Mouse (Mus musculus): ENCODE data around the gene Casq2. TPM values are rescaled to one million over a fixed set of nuclear protein-coding genes. Genes with fewer than 3 reads are reported as not detected.

Casq2 gene
- polyA plus RNA-seq, 1 experiment: 6.3 TPM

DNA sequence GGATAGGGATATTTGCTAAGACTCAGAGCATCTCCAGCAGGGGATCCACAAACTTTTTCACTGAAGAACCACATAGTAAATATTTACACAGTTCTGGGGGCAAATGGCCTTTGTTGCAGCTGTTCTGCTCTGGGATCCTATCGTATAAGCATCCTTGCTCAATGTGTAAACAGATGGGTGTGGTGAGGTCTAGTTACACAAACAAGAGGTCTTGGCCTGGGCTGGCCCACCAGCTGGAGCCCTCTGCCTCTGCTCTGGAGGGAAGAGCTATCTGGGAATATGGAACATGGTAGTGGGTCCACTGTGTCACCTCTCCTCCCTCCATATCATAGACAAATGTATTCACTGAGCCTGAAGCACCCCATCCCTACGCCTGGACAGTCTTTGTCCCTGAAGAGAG lies 40.9 kb downstream of the Casq2 start:
- DNase-seq (ENCODE audit: low read depth, low spot score): no peak
- WGBS: 65% methylated on average over 2 of the region's 2 CpGs

DNA sequence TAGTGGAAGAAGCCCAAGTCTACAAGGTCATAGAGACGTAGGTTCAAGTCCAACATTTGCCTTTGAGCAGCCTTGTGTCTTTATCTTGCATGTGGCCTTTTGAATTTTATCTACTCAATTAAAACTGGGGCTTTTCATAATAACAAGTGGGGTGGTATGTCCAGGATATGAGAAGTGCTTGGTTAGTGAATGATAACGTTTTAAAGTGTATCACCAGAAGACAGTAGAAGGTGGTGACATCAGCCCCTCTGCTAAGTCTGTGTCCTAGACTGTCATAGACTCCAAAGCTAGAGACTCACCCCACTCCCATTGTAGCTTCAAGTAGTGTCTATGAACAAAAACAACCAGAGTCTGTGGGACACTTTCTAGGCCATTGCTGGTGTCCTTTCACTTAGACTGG lies 42.0 kb downstream of the Casq2 start:
- WGBS: 87% methylated on average over 2 of the region's 2 CpGs
- DNase-seq (ENCODE audit: low read depth, low spot score): no peak

DNA sequence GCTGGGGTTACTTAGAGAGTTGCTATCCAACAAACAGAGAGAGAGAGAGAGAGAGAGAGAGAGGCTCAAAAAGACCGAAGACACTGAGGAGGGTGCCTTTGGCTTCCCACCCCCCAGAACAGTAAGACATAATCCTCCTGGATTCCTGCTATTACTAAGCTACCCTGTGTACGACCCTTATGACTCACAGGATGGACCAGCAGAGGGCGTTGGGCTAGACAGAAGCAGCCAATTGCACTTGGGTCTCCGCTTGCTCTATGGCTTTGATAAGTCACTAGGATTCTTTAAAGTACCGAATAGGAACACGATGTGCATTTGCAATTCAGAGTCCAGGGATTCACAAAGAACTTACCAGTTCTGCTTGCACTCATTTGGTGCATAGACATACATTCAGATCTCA lies 44.3 kb downstream of the Casq2 start:
- no peak for DNase-seq (ENCODE audit: low read depth, low spot score)
- 75% methylated on average over 6 of the region's 6 CpGs for WGBS

DNA sequence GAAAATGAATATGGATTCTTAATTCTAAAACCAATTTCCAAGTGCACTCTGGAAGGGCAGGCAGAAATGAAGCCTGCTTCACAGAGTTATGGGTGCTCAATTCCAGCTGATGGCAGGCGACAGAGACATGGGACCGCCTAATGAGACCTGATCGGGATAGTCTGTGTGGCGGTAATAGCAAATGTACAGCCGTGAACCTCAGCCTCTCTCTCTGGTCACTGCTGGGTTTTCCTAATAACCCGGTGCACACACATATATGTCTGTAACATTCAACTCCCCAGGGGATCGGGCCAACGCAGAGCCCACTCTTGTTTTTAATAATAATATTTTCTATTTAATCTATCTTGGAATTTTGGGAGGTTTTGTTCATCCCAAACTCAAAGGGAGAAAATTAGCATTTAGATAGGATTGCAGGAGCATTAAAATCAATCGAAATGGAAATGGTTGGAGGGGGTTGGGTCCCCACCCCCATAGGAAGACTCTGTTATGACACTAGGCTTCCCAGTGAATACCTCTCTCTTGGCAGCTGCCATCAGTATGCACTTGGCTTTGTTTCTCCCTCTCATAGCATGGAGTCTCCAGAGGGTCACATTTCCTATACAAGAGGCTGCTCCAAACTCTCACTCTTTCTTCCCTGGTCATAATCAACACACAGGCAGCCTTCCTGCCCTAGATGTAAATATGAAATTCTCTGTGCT lies 45.6 kb downstream of the Casq2 start:
- 92% methylated on average over 9 of the region's 9 CpGs for WGBS
- DNase-seq (ENCODE audit: low read depth, low spot score): no peak

DNA sequence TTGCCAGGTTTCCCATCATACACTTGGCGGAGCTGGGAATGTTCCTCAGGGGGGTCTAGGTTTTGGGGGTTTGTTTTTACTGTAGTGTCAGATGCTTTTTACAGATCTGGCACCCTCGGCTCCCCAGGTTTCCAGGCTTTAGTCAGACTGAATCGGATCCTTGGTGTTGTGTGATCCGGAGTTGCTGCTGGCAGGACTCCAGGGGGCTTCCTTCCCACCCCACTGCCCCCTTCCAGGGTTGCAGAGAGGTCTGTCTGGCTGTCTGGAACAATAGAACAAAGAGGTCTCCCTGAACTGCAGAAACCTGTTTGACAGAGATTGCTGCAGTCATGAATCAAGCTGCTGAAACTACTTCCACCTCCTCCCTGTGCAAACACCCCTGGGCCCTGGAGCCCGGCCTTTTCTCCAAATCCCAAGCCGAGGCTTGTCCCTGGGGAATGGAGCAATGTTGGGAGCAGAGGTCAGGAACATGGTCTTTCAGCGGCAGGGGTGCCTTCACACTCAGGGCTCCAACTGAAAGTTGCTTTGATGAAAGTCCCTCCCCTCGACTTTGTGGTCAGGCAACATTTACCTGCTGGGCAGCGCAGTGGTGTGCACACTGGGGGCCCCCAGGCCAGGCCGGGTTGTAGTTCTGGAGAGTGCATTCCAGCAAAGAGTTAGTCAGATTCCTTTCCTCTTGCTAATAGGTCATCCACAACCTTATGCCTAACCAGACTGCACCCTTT lies 49.3 kb downstream of the Casq2 start:
- WGBS: 19% methylated on average over 10 of the region's 10 CpGs
- no peak for DNase-seq (ENCODE audit: low read depth, low spot score)

DNA sequence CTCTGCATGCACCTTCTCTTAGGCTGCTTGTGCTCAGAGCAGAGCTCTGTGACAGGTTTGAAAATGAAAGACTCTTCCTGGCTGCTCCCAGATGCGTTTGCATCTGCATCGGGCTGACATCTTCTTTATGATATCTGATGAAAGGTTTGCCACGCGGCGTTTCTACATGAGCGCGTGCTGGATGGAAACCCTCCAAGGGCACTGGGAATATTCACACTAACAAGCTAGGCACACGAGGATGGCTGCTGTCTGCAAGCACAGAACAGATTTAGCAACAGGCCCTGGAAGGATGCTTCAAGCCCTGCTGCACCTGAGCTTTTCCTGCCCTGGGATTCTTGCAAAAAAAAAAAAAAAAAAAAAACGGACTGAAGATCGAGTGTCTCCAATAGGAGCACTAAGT lies 50.9 kb downstream of the Casq2 start:
- DNase-seq (ENCODE audit: low read depth, low spot score): no peak
- 79% methylated on average over 10 of the region's 10 CpGs for WGBS

GRCm38 (mm10) chr3:102138899-102139298 lies 52.7 kb downstream of the Casq2 start:
- no peak for DNase-seq (ENCODE audit: low read depth, low spot score)
- 92% methylated on average over 6 of the region's 6 CpGs for WGBS

DNA sequence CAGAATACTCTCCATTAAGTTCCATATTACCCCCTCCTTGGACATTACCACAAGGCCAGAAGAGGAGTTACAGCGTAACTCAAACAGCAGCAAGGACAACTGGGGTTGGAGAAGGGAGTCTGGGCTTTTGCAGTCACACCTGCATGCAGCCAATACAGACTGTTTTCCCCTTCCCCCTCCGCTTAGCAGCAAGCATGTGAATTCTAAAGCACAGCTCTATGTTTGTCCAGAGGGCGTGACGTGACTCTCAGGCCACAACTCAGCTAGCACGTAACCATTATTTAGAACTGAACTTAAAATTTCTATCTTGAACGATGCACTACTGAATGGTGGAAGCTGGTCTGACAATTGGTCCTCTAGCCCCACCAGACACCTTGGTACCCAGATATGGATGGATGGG lies 54.4 kb downstream of the Casq2 start:
- DNase-seq (ENCODE audit: low read depth, low spot score): no peak
- 55% methylated on average over 6 of the region's 6 CpGs for WGBS

DNA sequence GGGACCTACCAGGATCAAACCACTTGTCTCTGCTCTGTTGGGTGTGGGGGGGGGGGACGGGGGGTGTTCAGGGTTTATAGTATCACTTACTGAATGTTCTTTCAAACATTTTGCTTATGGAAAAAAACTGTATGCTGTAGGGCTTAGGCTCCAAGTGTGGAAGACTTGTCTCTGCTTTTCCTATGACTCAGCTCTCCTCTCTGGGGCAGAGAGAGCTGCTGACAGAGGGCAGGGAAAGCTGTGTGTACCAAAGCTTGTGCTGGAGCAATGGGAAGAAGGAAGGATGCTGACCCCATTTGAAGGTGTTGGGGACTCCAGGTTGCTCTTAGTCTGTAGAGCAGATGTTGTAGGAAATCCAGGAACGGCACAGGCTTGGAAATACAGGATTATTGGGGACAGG lies 55.2 kb downstream of the Casq2 start:
- no peak for DNase-seq (ENCODE audit: low read depth, low spot score)
- 74% methylated on average over 2 of the region's 2 CpGs for WGBS

DNA sequence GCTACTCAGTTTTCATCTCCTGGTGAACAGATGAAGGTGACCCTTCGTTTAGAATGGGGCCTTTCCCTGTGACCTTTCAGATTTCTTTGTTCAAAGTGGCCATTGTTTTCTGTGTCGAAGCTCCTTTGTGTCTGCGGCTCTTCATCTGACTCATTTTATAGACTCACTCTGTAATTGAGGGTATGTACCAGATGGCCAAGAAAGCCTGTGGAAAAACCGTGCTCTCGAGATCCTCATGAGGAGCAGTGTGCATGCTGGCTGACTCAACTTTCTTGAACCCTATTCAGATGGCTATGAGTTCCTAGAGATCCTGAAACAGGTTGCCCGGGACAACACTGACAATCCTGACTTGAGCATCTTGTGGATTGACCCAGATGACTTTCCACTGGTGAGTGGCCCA lies 55.7 kb downstream of the Casq2 start:
- 69% methylated on average over 6 of the region's 6 CpGs for WGBS

DNA sequence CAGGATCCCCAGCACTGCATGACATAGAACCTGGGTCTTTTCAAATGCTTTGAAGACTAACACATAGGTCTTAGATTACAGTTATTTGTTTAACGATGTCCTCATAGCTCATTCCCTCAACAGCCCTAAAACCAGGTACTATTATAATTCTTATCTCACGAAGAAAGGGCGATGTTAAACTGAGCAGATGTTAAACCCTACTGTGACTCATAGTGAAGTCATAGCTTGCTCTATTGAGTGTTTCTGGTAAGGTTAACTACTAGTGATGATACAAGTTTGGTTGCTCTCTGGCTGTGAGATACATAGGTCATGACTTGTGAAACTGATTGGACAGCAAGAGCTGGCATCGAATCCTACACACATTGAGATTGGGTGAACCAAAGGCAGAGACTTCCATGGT lies 56.7 kb downstream of the Casq2 start:
- WGBS: 71% methylated on average over 4 of the region's 4 CpGs
- DNase-seq (ENCODE audit: low read depth, low spot score): no peak

More for the DNA sequence above, 55.7 kb downstream of the Casq2 start:
- DNase-seq (ENCODE audit: low read depth, low spot score): no peak

- 88% methylated on average over 3 of the region's 3 CpGs for WGBS
- DNase-seq (ENCODE audit: low read depth, low spot score): no peak
These were observed 57.3 kb downstream of the Casq2 start for GRCm38 (mm10) chr3:102143536-102143935.

- WGBS: 96% methylated on average over 4 of the region's 4 CpGs
- DNase-seq (ENCODE audit: low read depth, low spot score): no peak
These were observed 58.2 kb downstream of the Casq2 start for GRCm38 (mm10) chr3:102144401-102144800.

GRCm38 (mm10) chr3:102145645-102146386 lies 59.6 kb downstream of the Casq2 start:
- DNase-seq (ENCODE audit: low read depth, low spot score): no peak
- 81% methylated on average over 6 of the region's 6 CpGs for WGBS

DNA sequence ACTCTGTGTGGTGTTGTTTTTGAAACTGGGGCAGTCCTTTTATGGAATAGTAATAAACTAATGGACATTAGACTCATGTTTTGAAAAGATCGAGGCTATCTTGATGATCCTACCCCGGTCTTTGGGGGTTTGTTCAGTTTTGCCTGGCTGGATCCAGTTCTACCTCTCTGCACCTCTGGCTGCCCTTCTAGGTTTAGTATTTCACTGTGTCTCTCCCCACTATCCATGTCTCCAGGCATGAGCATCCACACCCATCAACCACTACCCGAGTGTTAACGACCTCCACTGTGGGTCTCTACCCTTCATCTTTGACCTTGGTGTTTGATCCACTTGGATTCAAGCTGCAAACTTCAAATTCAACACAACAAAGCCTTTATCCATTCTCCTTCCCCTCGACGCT lies 60.2 kb downstream of the Casq2 start:
- 79% methylated on average over 6 of the region's 6 CpGs for WGBS
- DNase-seq (ENCODE audit: low read depth, low spot score): no peak

DNA sequence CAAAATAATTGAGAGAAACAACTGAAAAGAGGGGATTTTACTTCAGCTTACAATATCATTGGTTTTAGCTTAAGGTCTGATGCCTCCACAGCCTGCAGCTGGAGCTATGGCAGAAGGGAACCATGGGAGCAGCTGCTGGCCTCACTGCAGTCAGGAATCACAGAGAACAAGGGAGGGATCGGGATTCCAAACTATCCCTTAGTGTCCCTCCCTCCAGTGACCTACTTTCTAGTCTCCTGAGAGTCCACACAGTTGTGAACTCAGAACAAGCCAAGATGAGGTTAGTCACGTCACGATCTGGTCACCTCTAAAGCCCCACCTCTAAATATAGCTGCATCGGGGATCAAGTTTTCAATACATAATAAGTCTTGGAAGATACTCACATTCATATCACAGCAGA lies 61.0 kb downstream of the Casq2 start:
- DNase-seq (ENCODE audit: low read depth, low spot score): no peak
- WGBS: 75% methylated on average over 4 of the region's 4 CpGs

DNA sequence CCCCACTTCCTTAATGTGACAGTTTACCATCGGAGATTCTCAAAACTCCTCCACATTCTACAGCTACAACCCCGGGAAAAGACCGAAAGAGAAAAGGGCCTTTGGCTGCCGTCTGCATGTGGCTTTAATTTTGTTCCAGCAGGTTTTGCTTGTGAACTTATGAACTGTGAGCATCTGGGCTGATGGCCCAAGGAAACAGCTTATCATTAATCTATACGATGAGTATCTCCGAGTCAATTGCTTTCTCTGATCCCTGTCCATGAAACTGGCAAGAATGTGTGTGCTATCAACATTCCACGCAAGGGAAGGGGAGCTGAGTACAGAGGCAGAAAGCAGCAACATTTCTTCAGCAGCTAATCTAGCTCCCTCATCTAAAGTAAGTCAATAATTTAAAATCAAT lies 63.7 kb downstream of the Casq2 start:
- 57% methylated on average over 7 of the region's 7 CpGs for WGBS
- no peak for DNase-seq (ENCODE audit: low read depth, low spot score)

- WGBS: 83% methylated on average over 4 of the region's 4 CpGs
- DNase-seq (ENCODE audit: low read depth, low spot score): no peak
These were observed 65.6 kb downstream of the Casq2 start for GRCm38 (mm10) chr3:102151850-102152249.

DNA sequence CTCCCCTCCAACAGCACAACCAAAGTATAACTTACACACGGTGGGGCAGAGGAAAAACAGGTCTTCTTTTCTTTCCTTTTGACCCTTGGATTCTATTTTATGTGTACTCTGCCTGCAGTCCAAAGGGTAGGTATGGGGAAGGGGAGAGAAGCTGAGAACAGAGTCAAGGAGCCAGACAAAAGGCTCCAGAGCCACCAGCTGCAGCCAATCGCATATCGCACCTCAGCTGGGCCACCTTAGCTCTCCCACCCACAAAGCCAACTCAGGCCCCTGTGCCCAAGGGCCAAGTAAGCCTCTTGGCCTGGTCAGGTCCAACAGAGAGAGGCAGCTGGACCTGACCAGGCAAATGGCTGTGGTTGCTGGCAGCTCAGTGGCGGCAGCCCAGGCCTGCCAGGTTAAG lies 66.3 kb downstream of the Casq2 start:
- no peak for DNase-seq (ENCODE audit: low read depth, low spot score)
- WGBS: 59% methylated on average over 4 of the region's 4 CpGs

GRCm38 (mm10) chr3:102152872-102153271 lies 66.7 kb downstream of the Casq2 start:
- no peak for DNase-seq (ENCODE audit: low read depth, low spot score)
- WGBS: 31% methylated on average over 4 of the region's 4 CpGs

DNA sequence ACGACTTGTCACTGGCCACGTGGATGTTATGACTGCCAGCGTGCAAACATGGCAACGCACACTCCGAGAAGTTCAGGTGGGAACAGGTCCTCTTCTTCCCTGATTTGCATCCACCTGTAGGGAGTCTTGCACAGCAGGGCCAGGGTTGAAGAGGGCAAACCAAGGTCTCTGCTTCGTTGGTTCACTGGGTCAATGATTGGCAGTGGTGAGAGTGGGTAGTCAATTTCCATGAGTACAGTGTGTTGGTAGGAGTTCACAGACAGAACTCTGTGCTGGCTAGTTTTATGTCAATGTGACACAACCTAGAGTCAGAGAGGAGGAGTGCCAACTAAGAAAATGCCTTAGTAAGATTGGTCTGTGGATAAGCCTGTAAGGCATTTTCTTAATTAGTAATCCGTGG lies 67.9 kb downstream of the Casq2 start:
- DNase-seq (ENCODE audit: low read depth, low spot score): no peak
- 52% methylated on average over 7 of the region's 7 CpGs for WGBS
